Mouse (Mus musculus) gastrocnemius, postnatal 25 days (tissue): Measurements from ENCODE around the gene Sftpa1. TPM values are rescaled to one million over a fixed set of nuclear protein-coding genes. Genes with fewer than 3 reads are reported as not detected.

Source experiments
- DNase-seq: peaks from one replicate; pipeline ENCODE4 v3.0.0; 2022
- total RNA-seq, 2 experiments: library from RNA; stranded (reverse); gene quantifications; 1 replicate in 1 of 2; 2 replicates in 1 of 2; pipeline ENCODE4 v1.2.3; 2021

Sftpa1 gene
- total RNA-seq, 2 experiments from 2014 or later: not detected

- no peak for DNase-seq
Measured at GRCm38 (mm10) chr14:41160743-41161142, 29.2 kb downstream of the Sftpa1 start.

- DNase-seq: no peak
Measured at GRCm38 (mm10) chr14:41162663-41163062, 31.1 kb downstream of the Sftpa1 start.

DNA sequence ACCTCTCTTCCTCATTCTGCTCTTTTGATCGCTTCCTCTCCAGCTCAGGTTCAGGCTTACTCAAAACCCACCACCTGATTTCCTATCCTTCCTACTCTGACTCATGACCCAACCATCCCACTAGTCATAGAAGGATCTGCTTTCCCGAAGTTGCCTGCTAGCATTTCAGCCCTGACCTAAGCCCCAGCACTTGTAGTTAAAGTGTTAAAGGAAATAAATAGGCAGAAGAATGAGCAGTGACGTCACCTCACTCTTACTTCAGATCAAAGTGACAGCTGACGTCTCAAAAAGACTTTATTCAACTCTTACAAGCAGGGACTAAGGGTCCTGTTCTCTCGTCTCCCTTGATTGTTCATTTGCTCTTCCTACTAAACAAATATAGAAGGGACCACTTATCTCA, 35.7 kb downstream of the Sftpa1 start:
- DNase-seq: no peak

DNA sequence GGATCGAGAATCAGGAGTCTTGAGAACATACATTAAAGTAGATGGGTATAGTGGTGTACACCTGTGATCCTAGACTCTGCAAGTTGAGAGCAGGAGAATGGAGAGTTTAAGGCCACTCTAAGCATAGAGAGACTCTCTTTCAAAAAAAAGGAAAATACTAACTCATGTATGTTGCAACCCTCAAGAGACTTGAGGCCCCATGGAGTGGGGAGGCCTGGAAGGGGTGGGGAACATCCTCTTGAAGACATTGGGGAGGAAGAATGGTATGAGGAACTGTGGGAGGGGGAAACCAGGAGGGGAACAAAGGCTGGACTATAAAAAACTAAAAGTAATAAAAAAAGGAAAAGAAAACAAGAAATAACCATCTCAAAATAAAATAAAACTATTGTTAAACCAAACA, 37.0 kb downstream of the Sftpa1 start:
- DNase-seq: no peak

DNA sequence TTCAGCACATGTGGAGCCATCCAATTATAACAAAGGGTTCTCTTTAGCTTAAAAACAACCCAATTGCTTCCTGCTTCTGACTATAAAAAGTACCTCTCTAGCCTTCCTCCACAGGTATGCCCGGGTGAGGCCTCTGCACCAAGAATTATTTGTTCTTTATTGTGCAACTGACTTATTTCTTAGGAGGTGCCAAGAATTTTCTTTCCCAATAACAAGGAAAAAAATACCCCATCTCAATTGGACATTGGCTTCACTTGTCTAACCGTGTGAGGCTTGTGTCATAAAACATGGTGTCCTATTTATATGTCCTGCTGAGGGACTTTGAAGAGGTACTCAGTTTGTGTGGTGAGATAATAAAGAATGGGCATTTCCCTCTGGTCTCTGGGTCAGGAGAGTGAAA, 38.9 kb downstream of the Sftpa1 start:
- DNase-seq: no peak

- DNase-seq: no peak
Measured at GRCm38 (mm10) chr14:41174802-41175201, 43.2 kb downstream of the Sftpa1 start.

GRCm38 (mm10) chr14:41185059-41185821, 53.7 kb downstream of the Sftpa1 start, which contains the start of gene Sftpd:
Sftpd (minus strand) TSS chr14:41185149.
- DNase-seq: no peak

Other genes with a start within 250 kb of the Sftpa1 start
- gene Sh2d4b, start 238.5 kb upstream of the Sftpa1 start, total RNA-seq: under 1 TPM; 0.13 to 0.72 TPM
- gene Tspan14, start 165.0 kb upstream of the Sftpa1 start, total RNA-seq: 10 to 100 TPM; 10.4 to 12.3 TPM
- gene Fam213a, start 118.0 kb upstream of the Sftpa1 start, total RNA-seq: 10 to 100 TPM; 15.6 to 18.9 TPM
- gene Dydc2, start 62.6 kb upstream of the Sftpa1 start, total RNA-seq: not detected
- gene Dydc1, start 58.9 kb upstream of the Sftpa1 start, total RNA-seq: not detected
- gene Mat1a, start 26.7 kb upstream of the Sftpa1 start, total RNA-seq: not detected
- gene Mbl1, start 19.7 kb downstream of the Sftpa1 start, total RNA-seq: not detected
- not detected for gene Sftpd, start 53.4 kb downstream of the Sftpa1 start, total RNA-seq
- not detected for gene Gm2832, start 147.0 kb downstream of the Sftpa1 start, total RNA-seq
- not detected for gene Gm5798, start 216.8 kb downstream of the Sftpa1 start, total RNA-seq